9 mouse cellular contexts compared by ENCODE assay signal in the genomic region with DNA sequence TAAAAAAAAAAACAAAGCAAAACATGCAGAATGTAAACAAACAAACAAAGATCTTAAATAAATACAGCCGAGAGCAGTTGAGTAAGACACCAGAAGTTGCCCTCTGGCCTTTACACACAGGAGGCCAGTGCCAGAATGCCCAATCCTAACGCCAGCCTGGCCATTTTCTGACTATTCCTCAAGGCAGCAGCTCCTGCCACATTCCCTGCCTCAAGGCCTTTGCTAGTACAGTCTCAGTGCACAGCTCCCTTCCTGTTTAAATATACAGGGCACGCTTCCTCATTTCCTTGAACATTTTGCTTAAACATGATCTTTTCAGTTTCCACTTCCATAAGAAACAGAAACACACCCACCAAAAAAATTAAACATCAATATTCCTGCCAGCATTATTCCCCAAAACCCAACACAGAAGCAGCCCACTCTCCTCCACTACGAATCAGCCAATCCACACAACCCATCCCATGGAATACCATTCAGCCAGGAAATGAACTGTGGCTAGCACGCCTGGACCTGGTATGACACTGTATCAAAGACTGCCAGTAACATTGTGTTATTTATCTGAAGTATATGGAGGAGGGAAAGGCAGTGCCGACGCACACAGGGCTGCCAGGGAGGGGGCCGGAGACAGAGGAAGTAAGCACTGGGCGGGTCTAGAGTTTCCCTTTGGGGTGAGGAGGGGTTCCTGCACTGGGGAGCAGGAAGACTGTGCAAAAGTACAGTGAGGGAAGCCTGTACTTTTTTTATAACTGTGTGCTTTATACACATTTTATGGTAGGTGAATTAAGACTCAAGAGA. TPM values are rescaled to one million over a fixed set of nuclear protein-coding genes. Genes with fewer than 3 reads are reported as not detected.
DNase-seq lines count a peak whose midpoint lies in the region; ATAC-seq and TF ChIP-seq lines count a peak whose summit lies in the region.
"Had no signal": no experiment of that assay in that cellular context is flagged by ENCODE, and none has a peak within 500 bp of the region (broad histone marks: within the 10 kb centered on the region; RNA-seq: fewer than 3 reads in every experiment).

No protein-coding gene starts in this region.

- TF ChIP-seq POLR2A in heart, adult 2 months (IDR thresholded peaks at IDR 0.05; ENCODE audit: insufficient read depth, low read depth, low read length): peak; percentile 23; the same call in 1 of the 2 replicates

- H3K36me3 ChIP-seq in heart, adult 2 months (ENCODE audit: control insufficient read depth, insufficient read depth, low read length): peaks cover 17% of the 10 kb centered on the region
- H3K36me3 ChIP-seq in midbrain, postnatal 0 days (ENCODE audit: insufficient read depth, low read length): no peaks in the 10 kb centered on the region

- 34% methylated on average over 9 of the region's 9 CpGs for WGBS in heart, adult 2 months
- 86% methylated on average over 9 of the region's 9 CpGs for WGBS in midbrain, postnatal 0 days

- H3K4me1 ChIP-seq in heart, adult 2 months (ENCODE audit: control insufficient read depth, insufficient read depth, low read length): peaks cover 26% of the 10 kb centered on the region
- no peaks in the 10 kb centered on the region for H3K4me1 ChIP-seq in midbrain, postnatal 0 days (ENCODE audit: insufficient read depth, low read length)

- H3K79me2 ChIP-seq in heart, adult 2 months (replicated peaks; ENCODE audit: control insufficient read depth, insufficient read depth, low read length): peaks cover 3% of the 10 kb centered on the region

- ATAC-seq in megakaryocyte progenitor cell, adult 5-6 weeks (replicated peaks; ENCODE audit: poor library complexity): peak; percentile 86
- ATAC-seq in midbrain, postnatal 0 days (ENCODE audit: low FRiP score): no peak

- intact Hi-C loops in heart, adult 2 months (cut with DNase I): loop anchor here (2.0 to 5.0 kb wide), 2 partner anchors 25 to 36 kb away; no protein-coding TSS in a partner anchor

- peak overlapping the region; percentile 27 for H3K27ac ChIP-seq in heart, adult 2 months
- H3K27ac ChIP-seq in midbrain, postnatal 0 days (ENCODE audit: low read depth, low read length): no peak overlapping the region

- peak; percentile 53 for DNase-seq in adrenal gland, adult 2 months
- DNase-seq in adrenal gland, postnatal 4 days (ENCODE audit: low spot score in 2 of 2): no peak
- peak; percentile 58 to 75 for DNase-seq in heart, adult 2 months
- peak; percentile 51 for DNase-seq in kidney, postnatal 14 days
- DNase-seq in c-Kit-positive CD71-positive TER-119-positive erythroid progenitor cells, embryonic 14.5 days (ENCODE audit: low spot score): no peak
- no peak for DNase-seq in midbrain, postnatal 0 days (ENCODE audit: low spot score)
- no peak for DNase-seq in layer of hippocampus, adult 9-10 months (ENCODE audit: low spot score)

- no peak overlapping the region for H3K4me2 ChIP-seq in midbrain, postnatal 0 days (ENCODE audit: low read depth, low read length, poor library complexity, severe bottlenecking)

- no peaks in the 10 kb centered on the region for H3K9me3 ChIP-seq in midbrain, postnatal 0 days (ENCODE audit: low read length)

- H3K4me3 ChIP-seq in heart, adult 2 months: no peak overlapping the region
- H3K4me3 ChIP-seq in midbrain, postnatal 0 days (ENCODE audit: low read depth, low read length): no peak overlapping the region
- H3K4me3 ChIP-seq: myocyte had no signal

- H3K27me3 ChIP-seq in heart, adult 2 months (ENCODE audit: control insufficient read depth, insufficient read depth, low read length): no peaks in the 10 kb centered on the region
- H3K27me3 ChIP-seq in midbrain, postnatal 0 days (ENCODE audit: insufficient read depth, low read length): no peaks in the 10 kb centered on the region

- H3K9ac ChIP-seq in heart, adult 2 months (ENCODE audit: low read depth, low read length): no peak overlapping the region; the same call in 1 of the 2 replicates
- H3K9ac ChIP-seq in midbrain, postnatal 0 days (replicated peaks; ENCODE audit: low read length, poor library complexity, severe bottlenecking): no peak overlapping the region

- no peak for TF ChIP-seq CTCF in heart, adult 2 months (IDR thresholded peaks at IDR 0.05)
- TF ChIP-seq CTCF in midbrain, postnatal 0 days (IDR thresholded peaks at IDR 0.05): no peak

- TF ChIP-seq EP300 in heart, adult 2 months (IDR thresholded peaks at IDR 0.05; ENCODE audit: insufficient read depth, low read depth, low read length): no peak

RNA-seq across cellular contexts. Expression of a gene that starts 29.5 kb away (rescaled TPM):
- 10 to 100 TPM in 1 of 2 experiments, 1 to 10 TPM in 1; 9.4 to 10.4 TPM for total RNA-seq in adrenal gland, adult 2 months (2021)
- 19.8 and 26.2 TPM in 2 replicates for polyA plus RNA-seq in adrenal gland, adult 2 months (2012; rRNA removed)
- total RNA-seq in adrenal gland, postnatal 4 days (2021): 10 to 100 TPM; 14.4 to 14.6 TPM
- total RNA-seq in heart, adult 2 months (2021): 1 to 10 TPM; 5.8 to 7.5 TPM
- polyA plus RNA-seq in heart, adult 2 months (2012; rRNA removed): 5.9 and 8.4 TPM in 2 replicates
- 14.7 and 14.9 TPM in 2 replicates for total RNA-seq in megakaryocyte progenitor cell, adult 5-6 weeks (2015)
- 1.1 and 3.4 TPM in 2 replicates for total RNA-seq in megakaryocyte progenitor cell, adult 5-6 weeks (2017)
- 6.3 and 7.0 TPM in 2 replicates for total RNA-seq in midbrain, postnatal 0 days (2014; rRNA removed)
- polyA plus RNA-seq in midbrain, postnatal 0 days (2015; fragmentation: Nextera tagmentation; extraction: Ambion mirVana): 3.1 and 4.1 TPM in 2 replicates

RNA-seq across cellular contexts. Expression of a gene that starts 43.4 kb away (rescaled TPM):
- total RNA-seq in adrenal gland, adult 2 months (2021): under 1 TPM; 0.06 to 0.07 TPM
- polyA plus RNA-seq in adrenal gland, adult 2 months (2012; rRNA removed): 0.04 and 0.09 TPM in 2 replicates
- under 1 TPM; 0.22 to 0.23 TPM for total RNA-seq in adrenal gland, postnatal 4 days (2021)
- not detected for total RNA-seq in heart, adult 2 months (2021)
- polyA plus RNA-seq in heart, adult 2 months (2012; rRNA removed): 0.02 and 0.03 TPM in 2 replicates
- 0.15 TPM in 1 of 2 replicates, not detected in the other for total RNA-seq in megakaryocyte progenitor cell, adult 5-6 weeks (2015)
- total RNA-seq in megakaryocyte progenitor cell, adult 5-6 weeks (2017): 0.04 TPM in 1 of 2 replicates, not detected in the other
- total RNA-seq in midbrain, postnatal 0 days (2014; rRNA removed): 0.14 and 0.33 TPM in 2 replicates
- 0.15 TPM in 2 replicates for polyA plus RNA-seq in midbrain, postnatal 0 days (2015; fragmentation: Nextera tagmentation; extraction: Ambion mirVana)
- polyA plus RNA-seq: myocyte had no signal

RNA-seq across cellular contexts. Expression of a gene that starts 50.8 kb away (rescaled TPM):
- 10 to 100 TPM; 40.2 to 87.6 TPM for total RNA-seq in adrenal gland, adult 2 months (2021)
- 70.9 and 89.0 TPM in 2 replicates for polyA plus RNA-seq in adrenal gland, adult 2 months (2012; rRNA removed)
- total RNA-seq in adrenal gland, postnatal 4 days (2021): 10 to 100 TPM; 71.9 to 77.5 TPM
- total RNA-seq in heart, adult 2 months (2021): 10 to 100 TPM; 76.8 to 91.3 TPM
- polyA plus RNA-seq in heart, adult 2 months (2012; rRNA removed): 81.9 and 100 TPM in 2 replicates
- total RNA-seq in megakaryocyte progenitor cell, adult 5-6 weeks (2015): 0.07 and 0.27 TPM in 2 replicates
- total RNA-seq in megakaryocyte progenitor cell, adult 5-6 weeks (2017): 0.21 and 0.24 TPM in 2 replicates
- total RNA-seq in midbrain, postnatal 0 days (2014; rRNA removed): 5.6 and 5.9 TPM in 2 replicates
- polyA plus RNA-seq in midbrain, postnatal 0 days (2015; fragmentation: Nextera tagmentation; extraction: Ambion mirVana): 3.9 and 4.3 TPM in 2 replicates

Comparison
In these comparisons a context has a peak if more than half of its experiments do, and no peak if none do; other contexts are left out.
1. DNase-seq: peak in adrenal gland, adult 2 months (single experiment), heart, adult 2 months (2 of 2) and kidney, postnatal 14 days (single experiment); none in adrenal gland, postnatal 4 days (0 of 2), c-Kit-positive CD71-positive TER-119-positive erythroid progenitor cells, embryonic 14.5 days (single experiment), midbrain, postnatal 0 days (single experiment) and layer of hippocampus, adult 9-10 months (single experiment).